Mouse (Mus musculus) spleen, adult 2 months (tissue): ENCODE data around the gene Gm10643. TPM values are rescaled to one million over a fixed set of nuclear protein-coding genes. Genes with fewer than 3 reads are reported as not detected.

Source experiments
- DNase-seq, 2 experiments: peaks; one replicate each; pipeline versions ENCODE4 v3.0.0 to v3.0.0-alpha.2; 2012 to 2021; ENCODE audit warnings: low spot score in 2 of 2, low read depth in 1 of 2
- H3K27ac ChIP-seq: fragments of 200-500 bp; 2 replicates; pipeline ENCODE4 v1.5.1; 2012; ENCODE audit warnings: low read length, inconsistent platforms; ENCODE audit not compliant: insufficient read depth
- H3K27me3 ChIP-seq: fragments of 200-500 bp; 2 replicates; pipeline ENCODE4 v1.6.1; 2012; ENCODE audit warnings: mild to moderate bottlenecking, moderate library complexity, low read length, inconsistent platforms; ENCODE audit not compliant: control insufficient read depth, insufficient read depth
- H3K36me3 ChIP-seq: fragments of 200-500 bp; 2 replicates; pipeline ENCODE4 v1.6.1; 2012; ENCODE audit warnings: mild to moderate bottlenecking, low read length, inconsistent platforms; ENCODE audit not compliant: control insufficient read depth, insufficient read depth
- H3K4me1 ChIP-seq: fragments of 200-500 bp; 2 replicates; pipeline ENCODE4 v1.6.1; 2011; ENCODE audit warnings: inconsistent platforms; ENCODE audit not compliant: control insufficient read depth, insufficient read depth, insufficient read length
- H3K4me3 ChIP-seq: fragments of 200-500 bp; 2 replicates; pipeline ENCODE4 v1.5.1; 2011; ENCODE audit warnings: mild to moderate bottlenecking, inconsistent platforms; ENCODE audit not compliant: insufficient read depth, insufficient read length; ENCODE audit errors: extremely low read depth
- CTCF ChIP-seq: fragments of 200-500 bp; IDR thresholded peaks from 2 replicates; pipeline ENCODE4 v1.5.1; 2011; ENCODE audit warnings: mild to moderate bottlenecking, inconsistent platforms; ENCODE audit not compliant: insufficient read depth, insufficient read length, insufficient replicate concordance; ENCODE audit errors: extremely low read depth
- POLR2A ChIP-seq: fragments of 200-500 bp; IDR thresholded peaks from 2 replicates; pipeline ENCODE4 v1.6.1; 2011; ENCODE audit warnings: low read depth, low read length, inconsistent platforms
- WGBS: fragments of 180-500 bp; shearing (Covaris S2); methylation state at CpG from one replicate; pipeline ENCODE4 v1.1.7; 2018; 5-methylcytosine and 5-hydroxymethylcytosine counted together
- polyA plus RNA-seq: library from polyadenylated mRNA; depleted of rRNA; stranded (reverse); fragments of >200 nt; gene quantifications from 2 replicates; pipeline ENCODE4 v1.2.3, GENCODE M21; 2012

Gm10643 gene
- polyA plus RNA-seq, 1 experiment = 0.35 TPM

DNA sequence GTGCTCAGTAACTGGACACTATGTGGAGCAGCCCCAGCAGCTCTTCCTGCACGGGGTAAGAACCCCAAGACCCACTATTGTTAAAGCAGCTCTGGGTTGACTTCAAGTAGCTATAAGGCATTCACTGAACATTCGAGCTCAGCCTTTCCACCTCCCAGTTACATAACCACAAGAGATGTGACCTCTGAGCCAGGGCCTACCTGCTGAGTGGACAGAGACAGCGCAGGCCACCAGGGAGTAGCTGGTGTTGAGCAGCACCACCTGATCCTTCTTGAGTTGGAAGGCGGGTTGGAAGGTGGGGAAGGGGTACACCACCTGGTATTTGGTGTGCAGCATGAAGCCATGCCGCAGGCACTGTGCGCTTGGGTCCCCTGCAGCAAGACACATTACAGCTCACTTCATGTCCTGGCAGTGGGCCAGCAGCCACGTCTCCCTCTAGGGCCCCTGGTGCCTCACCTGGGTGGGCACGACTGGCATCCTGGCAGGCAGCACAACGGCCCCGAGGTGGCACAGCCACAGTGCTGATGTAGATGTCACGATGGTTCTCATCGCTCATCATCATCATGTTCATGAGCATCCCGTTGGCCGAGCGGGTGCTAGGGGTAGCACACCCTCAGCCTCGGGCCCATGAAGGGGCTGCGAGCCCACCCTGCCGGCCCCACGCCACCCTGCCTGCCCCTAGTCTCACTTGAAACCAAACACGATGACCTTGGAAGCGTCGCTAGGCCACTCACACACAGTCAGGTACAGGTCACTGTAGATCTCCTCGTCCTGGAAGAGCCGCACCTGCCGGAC is 36.7 kb upstream of the Gm10643 start:
- WGBS = 93% methylated on average over 25 of the region's 25 CpGs
- Histone ChIP-seq H3K4me1 (peaks cover 10% of the 10 kb centered on the region; the same call in 1 of the 2 replicates), H3K4me3 (no peak overlapping the region), H3K27me3 (no peaks in the 10 kb centered on the region), H3K36me3 (peaks cover 29% of the 10 kb centered on the region), H3K27ac (no peak overlapping the region)
- TF ChIP-seq CTCF (no peak), POLR2A (no peak)
- no peak for DNase-seq

DNA sequence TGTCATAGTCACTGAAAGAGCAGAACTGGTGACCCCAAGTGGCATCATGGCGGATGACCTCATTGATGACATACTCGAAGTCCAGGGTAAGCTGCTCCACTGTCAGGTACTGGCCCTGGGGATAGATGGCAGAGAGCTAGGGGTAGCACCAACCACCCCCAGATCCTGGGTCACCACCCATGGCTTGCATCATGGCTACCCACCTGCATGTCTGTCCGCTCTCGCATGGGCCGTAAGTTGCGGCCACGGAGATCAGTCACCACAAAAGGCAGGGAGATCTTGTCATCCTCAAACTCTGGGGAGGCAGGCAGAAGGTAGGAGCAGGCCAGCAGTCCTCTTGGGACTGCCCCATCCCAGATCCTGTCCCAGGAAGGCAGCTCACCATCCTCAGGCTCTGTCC is 33.4 kb upstream of the Gm10643 start:
- Histone ChIP-seq H3K4me3 (no peak overlapping the region), H3K4me1 (peaks cover 4% of the 10 kb centered on the region; the same call in 1 of the 2 replicates), H3K36me3 (peaks cover 50% of the 10 kb centered on the region), H3K27ac (no peak overlapping the region), H3K27me3 (no peaks in the 10 kb centered on the region)
- WGBS = 94% methylated on average over 7 of the region's 7 CpGs
- DNase-seq = no peak
- no peak for TF ChIP-seq CTCF
- TF ChIP-seq POLR2A = no peak

DNA sequence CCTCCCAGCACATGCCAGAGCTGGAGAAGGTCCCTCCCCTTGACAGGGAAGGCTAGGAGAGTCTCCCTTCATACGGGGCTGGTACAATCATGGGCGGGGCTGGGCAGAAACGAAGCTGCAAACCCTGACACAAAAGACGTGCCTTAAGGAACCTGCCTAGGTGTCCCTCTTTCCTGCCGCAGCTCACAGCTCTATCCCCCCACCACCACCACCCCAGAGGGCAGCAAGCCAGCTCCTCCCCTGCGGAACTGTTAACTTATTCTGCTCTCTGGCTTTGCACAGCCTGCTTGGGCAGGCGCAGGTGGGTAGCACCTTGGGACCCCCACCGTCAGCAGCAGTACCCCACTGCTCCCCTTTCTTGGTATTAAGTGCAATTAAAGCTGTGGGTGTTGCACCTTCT is 31.1 kb upstream of the Gm10643 start:
- H3K36me3 ChIP-seq = peaks cover 46% of the 10 kb centered on the region
- no peaks in the 10 kb centered on the region for H3K27me3 ChIP-seq
- 82% methylated on average over 8 of the region's 8 CpGs for WGBS
- TF ChIP-seq CTCF (no peak), POLR2A (no peak)
- no peak overlapping the region for H3K27ac ChIP-seq
- H3K4me3 ChIP-seq = no peak overlapping the region
- DNase-seq = no peak
- H3K4me1 ChIP-seq = no peaks in the 10 kb centered on the region

DNA sequence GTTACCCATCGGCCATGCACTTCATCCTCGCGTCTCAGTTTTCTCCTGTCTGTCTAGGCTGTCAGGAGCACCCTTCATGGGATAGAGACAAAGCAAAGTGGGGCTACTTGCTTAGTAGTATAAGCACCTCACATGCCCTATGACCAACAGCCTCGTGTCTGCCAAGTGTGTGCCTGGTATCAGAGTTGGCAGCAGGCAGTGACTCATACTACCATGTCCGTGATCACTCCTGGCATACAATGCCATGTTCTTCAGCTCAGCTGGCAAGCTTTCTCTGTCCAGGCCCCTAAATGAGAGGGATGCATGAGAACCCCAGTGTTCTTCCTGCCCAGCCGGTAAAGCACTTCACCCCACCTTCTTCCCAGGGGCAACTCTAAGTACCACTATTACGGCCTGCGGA is 25.6 kb upstream of the Gm10643 start:
- Histone ChIP-seq H3K36me3 (peaks cover 23% of the 10 kb centered on the region), H3K4me3 (no peak overlapping the region)

DNA sequence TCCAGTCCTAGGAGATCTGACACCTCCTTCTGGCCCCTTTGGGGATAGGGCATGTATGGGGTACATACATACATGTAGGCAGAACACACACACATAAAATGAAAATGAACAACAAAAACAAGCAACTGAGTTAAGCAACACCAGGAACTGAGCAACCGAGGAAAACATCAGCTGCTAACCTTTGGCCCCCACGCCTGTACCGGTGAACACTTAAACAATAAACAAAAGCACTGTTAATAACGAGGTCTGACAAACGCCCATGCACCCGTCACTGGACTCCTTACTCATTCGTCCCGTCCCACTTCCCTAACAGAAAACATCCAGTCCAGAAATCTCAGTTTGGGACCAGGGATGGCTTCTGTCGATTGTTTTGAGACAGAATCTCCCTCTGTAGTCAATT is 24.3 kb upstream of the Gm10643 start:
- 91% methylated on average over 9 of the region's 9 CpGs for WGBS
- Histone ChIP-seq H3K27ac (no peak overlapping the region), H3K36me3 (peaks cover 13% of the 10 kb centered on the region), H3K4me1 (no peaks in the 10 kb centered on the region), H3K27me3 (no peaks in the 10 kb centered on the region), H3K4me3 (no peak overlapping the region)
- TF ChIP-seq CTCF = no peak
- TF ChIP-seq POLR2A = no peak
- no peak for DNase-seq

More for the DNA sequence above, 25.6 kb upstream of the Gm10643 start:
- Histone ChIP-seq H3K4me1 (no peaks in the 10 kb centered on the region), H3K27me3 (no peaks in the 10 kb centered on the region), H3K27ac (no peak overlapping the region)
- no peak for DNase-seq
- TF ChIP-seq POLR2A (no peak), CTCF (no peak)
- 91% methylated on average over 8 of the region's 8 CpGs for WGBS

DNA sequence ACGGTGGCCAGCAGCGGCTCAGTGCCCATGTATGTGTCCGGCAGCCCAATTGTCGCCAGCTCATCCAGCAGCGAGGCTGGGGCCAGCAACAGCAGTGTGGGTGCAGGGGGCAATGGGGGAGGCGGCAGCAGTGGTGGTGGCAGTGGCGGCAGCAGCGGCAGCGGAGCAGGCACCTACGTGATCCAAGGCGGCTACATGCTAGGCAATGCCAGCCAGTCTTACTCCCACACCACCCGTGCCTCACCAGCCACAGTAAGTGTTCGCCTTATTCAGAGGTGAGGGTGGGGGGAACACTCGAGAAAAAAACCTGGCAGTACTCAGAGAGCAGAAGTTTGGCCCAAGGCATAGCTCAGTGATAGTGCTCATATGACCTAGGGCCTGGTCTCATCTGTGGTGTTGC is 22.9 kb upstream of the Gm10643 start:
- 94% methylated on average over 14 of the region's 14 CpGs for WGBS
- Histone ChIP-seq H3K36me3 (peaks cover 12% of the 10 kb centered on the region), H3K4me1 (no peaks in the 10 kb centered on the region)

DNA sequence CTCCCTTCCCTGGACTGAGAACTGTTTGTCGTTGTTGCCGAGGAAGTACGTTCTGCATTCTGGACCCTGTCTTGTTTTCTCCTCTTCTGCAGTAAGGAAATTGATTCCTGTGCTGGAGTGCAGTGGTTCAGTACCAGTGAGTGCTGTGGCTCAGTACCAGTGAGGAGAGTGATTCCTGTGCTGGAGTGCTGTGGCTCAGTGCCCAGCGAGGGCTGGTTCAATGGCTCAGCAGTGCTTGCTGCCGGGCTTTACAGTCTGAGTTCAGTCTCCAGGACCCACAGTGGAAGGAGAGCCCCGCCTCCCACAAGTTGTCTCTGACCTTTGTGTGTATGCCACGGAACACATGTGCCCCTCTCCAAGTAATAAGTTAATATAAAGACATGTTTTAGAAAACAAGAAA is 22.2 kb upstream of the Gm10643 start:
- Histone ChIP-seq H3K27me3 (no peaks in the 10 kb centered on the region), H3K36me3 (peaks cover 18% of the 10 kb centered on the region), H3K4me1 (no peaks in the 10 kb centered on the region), H3K27ac (no peak overlapping the region), H3K4me3 (no peak overlapping the region)
- TF ChIP-seq CTCF = no peak
- TF ChIP-seq POLR2A = no peak
- DNase-seq = no peak
- 94% methylated on average over 7 of the region's 7 CpGs for WGBS

More for the DNA sequence above, 22.9 kb upstream of the Gm10643 start:
- DNase-seq = no peak
- Histone ChIP-seq H3K27ac (no peak overlapping the region), H3K4me3 (no peak overlapping the region), H3K27me3 (no peaks in the 10 kb centered on the region)
- no peak for TF ChIP-seq CTCF
- TF ChIP-seq POLR2A = no peak
